Mouse (Mus musculus) naive thymus-derived CD4-positive, alpha-beta T cell, adult 2 months (primary cell): ENCODE results near the gene St3gal6.

Source experiments
- DNase-seq: peaks from one replicate; pipeline ENCODE4 v3.0.0-alpha.2; 2011; ENCODE audit warnings: low read depth

St3gal6 gene

GRCm38 (mm10) chr16:58523972-58524850, at the start of gene St3gal6:
Gene St3gal6 (minus strand): TSS chr16:58524243.
- DNase-seq: no peak

GRCm38 (mm10) chr16:58570694-58571264, 46.7 kb upstream of the St3gal6 start:
- DNase-seq: no peak

- DNase-seq: no peak
Measured at GRCm38 (mm10) chr16:58561196-58561595, 37.2 kb upstream of the St3gal6 start.

- no peak for DNase-seq
Measured at GRCm38 (mm10) chr16:58556067-58556830, 32.2 kb upstream of the St3gal6 start.

GRCm38 (mm10) chr16:58554673-58555072, 30.6 kb upstream of the St3gal6 start:
- no peak for DNase-seq

GRCm38 (mm10) chr16:58548042-58548441, 24.0 kb upstream of the St3gal6 start:
- DNase-seq: no peak

GRCm38 (mm10) chr16:58546128-58546527, 22.1 kb upstream of the St3gal6 start:
- DNase-seq: peak; percentile 38

- DNase-seq: no peak
Measured at GRCm38 (mm10) chr16:58539490-58539889, 15.4 kb upstream of the St3gal6 start.

GRCm38 (mm10) chr16:58539011-58539410, 15.0 kb upstream of the St3gal6 start:
- no peak for DNase-seq

- DNase-seq: no peak
Measured at GRCm38 (mm10) chr16:58536076-58536475, 12.0 kb upstream of the St3gal6 start.

GRCm38 (mm10) chr16:58535236-58535635, 11.2 kb upstream of the St3gal6 start:
- no peak for DNase-seq

- peak; percentile 68 for DNase-seq
Measured at GRCm38 (mm10) chr16:58534245-58535142, 10.5 kb upstream of the St3gal6 start.

GRCm38 (mm10) chr16:58533742-58534141, 9.7 kb upstream of the St3gal6 start:
- no peak for DNase-seq

GRCm38 (mm10) chr16:58533254-58533653, 9.2 kb upstream of the St3gal6 start:
- no peak for DNase-seq

- DNase-seq: no peak
Measured at GRCm38 (mm10) chr16:58532511-58532910, 8.5 kb upstream of the St3gal6 start.

- DNase-seq: no peak
Measured at GRCm38 (mm10) chr16:58527817-58528216, 3.8 kb upstream of the St3gal6 start.

GRCm38 (mm10) chr16:58526729-58527128, 2.7 kb upstream of the St3gal6 start:
- DNase-seq: no peak

GRCm38 (mm10) chr16:58525832-58526231, 1.8 kb upstream of the St3gal6 start:
- DNase-seq: no peak

GRCm38 (mm10) chr16:58523044-58523859, 791 bp downstream of the St3gal6 start:
- peak; percentile 74 for DNase-seq

GRCm38 (mm10) chr16:58522677-58523043, 1.4 kb downstream of the St3gal6 start:
- DNase-seq: peak; percentile 28

GRCm38 (mm10) chr16:58521900-58522299, 2.1 kb downstream of the St3gal6 start:
- DNase-seq: no peak
